Mouse (Mus musculus): Measurements from ENCODE around the gene Kalrn. TPM values are rescaled to one million over a fixed set of nuclear protein-coding genes. Genes with fewer than 3 reads are reported as not detected.

The Kalrn gene
- polyA plus RNA-seq, 1 experiment from 2014 or later: 2.8 TPM

DNA sequence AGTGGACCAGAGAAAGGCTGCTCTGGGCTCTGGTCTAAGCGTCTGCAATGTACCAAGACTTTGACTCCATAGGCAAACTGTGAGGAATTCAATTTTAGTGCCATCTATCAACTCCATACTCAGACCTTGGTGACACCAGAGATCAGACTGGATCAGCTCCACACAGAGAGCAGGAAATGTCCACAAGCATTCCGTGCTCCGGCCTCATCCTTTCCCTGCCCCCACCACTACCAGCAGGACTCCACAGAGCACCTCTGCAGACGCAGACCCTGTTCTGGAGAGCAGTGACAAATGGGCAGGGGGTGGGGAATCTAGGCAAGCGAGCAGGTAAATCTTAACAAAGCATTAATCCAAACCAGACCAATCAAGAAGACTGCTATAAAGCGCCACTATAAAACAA, 15.4 kb downstream of the Kalrn start:
- DNase-seq (ENCODE audit: low spot score): no peak

DNA sequence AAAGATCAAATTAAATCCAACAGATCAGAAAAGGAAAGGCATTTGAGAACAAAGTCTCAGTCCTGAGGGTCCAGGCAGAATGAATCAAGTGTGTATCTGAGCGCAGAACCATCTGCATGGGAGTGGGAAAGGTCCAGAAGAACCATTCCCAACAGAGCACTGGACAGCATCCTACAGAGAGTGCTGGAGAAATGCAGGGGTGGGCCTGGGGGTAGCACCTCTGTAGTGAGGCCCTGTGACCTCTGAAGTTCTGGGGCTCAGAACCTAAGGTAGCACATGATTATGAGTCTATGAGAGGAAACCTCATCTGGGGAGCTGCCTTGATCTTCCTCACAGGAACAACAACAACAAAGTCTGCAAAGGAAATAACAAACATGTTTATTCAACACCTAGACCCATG, 20.6 kb downstream of the Kalrn start:
- DNase-seq (ENCODE audit: low spot score): no peak

GRCm38 (mm10) chr16:34549470-34549999, 23.8 kb downstream of the Kalrn start:
- DNase-seq (ENCODE audit: low spot score): no peak

- DNase-seq (ENCODE audit: low spot score): no peak
These were observed 26.4 kb downstream of the Kalrn start for GRCm38 (mm10) chr16:34546805-34547509.

- no peak for DNase-seq (ENCODE audit: low spot score)
These were observed 29.6 kb downstream of the Kalrn start for GRCm38 (mm10) chr16:34543754-34544153.

DNA sequence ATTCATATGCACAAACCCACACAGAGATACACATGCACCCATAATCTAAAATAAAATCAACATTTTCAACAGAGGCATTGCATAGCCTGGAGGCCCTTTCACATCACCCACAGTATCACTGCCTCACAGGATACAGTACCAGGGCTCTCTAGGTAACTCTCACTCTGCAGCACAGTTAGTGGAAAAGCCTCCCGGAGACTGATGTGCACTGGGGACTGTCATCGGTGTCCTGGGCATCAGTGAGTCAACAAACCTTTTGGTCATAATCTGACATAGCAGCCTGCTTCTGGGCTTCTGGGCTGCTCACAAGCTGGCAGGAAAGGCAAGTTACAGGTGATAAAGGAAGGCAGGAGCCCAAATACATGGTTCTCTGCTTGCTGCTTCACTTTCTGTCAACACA, 31.0 kb downstream of the Kalrn start:
- no peak for DNase-seq (ENCODE audit: low spot score)

DNA sequence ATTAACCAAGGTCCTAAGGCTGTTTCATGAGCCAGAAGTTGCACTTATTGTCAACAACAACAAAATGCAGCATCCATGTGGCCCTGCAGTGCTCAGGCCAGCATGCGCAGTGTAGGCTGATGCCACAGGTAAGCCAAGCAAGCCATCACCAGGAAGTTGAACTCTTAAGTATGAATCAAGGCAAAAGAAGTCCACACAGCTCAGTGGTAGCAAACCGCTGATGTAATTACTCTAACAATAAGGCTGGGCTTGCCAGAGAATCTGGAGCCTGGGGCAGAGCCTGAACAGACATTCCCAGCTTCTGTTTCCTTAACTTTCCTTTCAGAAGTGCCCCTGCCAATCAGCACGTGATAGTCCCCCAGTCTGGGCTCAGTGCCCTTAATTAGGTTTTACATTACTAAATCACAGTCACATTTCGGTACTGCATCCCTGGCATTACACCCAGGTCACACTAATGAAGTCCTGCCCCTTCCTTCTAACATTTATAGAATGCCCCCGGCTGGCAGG, 34.6 kb downstream of the Kalrn start:
- DNase-seq (ENCODE audit: low spot score): no peak

- no peak for DNase-seq (ENCODE audit: low spot score)
These were observed 37.0 kb downstream of the Kalrn start for GRCm38 (mm10) chr16:34536300-34536699.

DNA sequence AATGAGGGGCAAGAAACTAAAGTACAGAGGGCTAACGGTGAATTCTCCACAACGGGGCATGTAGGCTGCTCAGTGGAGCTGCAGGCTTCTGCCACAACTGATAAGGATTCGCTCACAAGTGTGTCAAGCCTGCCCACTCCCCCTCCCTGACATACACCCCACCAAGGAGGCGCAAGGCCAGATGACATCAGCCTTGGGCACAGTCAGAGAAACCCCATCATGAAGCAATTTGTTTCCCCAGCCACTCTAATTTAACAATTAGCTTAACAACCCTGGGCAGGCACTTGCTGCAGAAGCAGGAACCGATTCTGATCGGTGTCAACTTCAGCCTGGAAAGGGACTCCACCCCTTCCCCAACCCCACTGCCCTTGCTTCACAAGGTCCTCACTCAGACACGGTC, 38.2 kb downstream of the Kalrn start:
- DNase-seq (ENCODE audit: low spot score): no peak

DNA sequence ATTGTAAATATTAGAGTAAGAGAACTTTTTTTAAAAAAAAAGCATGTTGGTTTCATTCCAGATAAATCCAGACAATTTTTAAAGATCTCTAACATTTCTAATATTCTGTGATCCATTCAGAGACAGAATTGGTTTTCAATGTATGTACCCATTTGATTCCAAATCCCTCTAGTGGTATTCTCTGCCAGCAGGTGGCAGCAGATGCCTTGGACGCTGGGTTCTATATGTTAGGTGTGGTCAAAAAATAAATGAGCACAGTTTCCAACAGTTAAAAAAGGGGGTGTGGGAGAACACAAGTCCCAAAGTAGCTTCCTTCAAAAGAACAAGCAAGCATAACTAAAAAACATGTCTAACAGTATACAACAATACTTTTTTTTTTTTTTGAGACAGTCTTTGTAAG, 41.8 kb downstream of the Kalrn start:
- no peak for DNase-seq (ENCODE audit: low spot score)

- no peak for DNase-seq (ENCODE audit: low spot score)
These were observed 43.3 kb downstream of the Kalrn start for GRCm38 (mm10) chr16:34530029-34530428.

DNA sequence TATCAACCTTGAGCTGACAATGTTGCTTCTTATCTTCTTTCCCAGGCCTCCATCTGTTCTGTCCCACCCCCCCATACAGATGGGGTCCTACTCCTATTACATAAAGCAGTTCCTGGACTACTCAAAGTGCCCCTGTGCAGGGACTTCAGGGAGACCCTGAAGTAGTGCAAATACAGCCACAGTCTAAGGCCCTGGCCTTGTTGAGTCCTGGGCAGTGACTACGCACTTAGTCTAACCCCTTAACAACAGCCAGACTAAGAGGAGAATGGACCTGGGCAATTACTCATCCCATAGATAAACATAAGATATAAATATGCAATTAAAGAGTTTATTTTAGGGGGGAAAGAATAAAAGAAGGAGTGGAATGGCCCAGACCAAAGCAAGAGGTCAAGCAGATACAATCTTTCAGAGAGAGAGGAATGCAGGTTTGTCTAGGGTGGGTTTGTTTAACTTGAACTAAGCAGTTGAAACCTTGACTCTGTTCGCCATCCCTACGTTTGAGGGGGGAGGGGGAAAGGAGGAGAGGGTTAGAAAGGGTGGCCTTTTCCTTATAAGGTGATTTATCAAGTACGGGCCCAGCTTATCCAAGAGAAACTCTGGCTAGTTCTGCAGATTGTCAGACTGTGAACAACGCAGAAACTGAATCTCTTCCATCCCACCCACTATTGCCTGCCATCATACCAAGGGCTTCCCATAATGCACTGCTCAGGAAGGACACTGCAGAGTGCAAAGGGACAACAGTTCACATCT, 44.9 kb downstream of the Kalrn start:
- no peak for DNase-seq (ENCODE audit: low spot score)

- DNase-seq (ENCODE audit: low spot score): no peak
These were observed 47.0 kb downstream of the Kalrn start for GRCm38 (mm10) chr16:34526378-34526777.

DNA sequence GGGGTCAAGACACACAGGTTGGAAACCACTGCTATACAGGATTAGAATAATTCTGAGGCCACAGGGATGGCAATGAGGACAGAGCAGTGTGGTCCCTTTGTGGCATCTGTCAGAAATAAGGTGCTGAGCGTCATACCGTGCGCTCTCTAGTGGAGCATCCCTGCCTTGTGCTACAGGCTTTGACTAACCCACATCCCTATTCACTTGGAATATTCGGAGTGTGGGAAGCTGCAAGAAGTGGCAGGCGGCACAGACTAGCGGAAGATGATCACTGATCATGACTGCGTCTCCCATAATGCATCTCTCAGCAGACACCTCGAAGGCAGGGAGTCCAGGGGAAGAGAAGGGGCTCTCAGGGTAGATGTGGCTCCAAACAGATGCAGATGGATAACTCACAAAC, 47.5 kb downstream of the Kalrn start:
- DNase-seq (ENCODE audit: low spot score): no peak

- DNase-seq (ENCODE audit: low spot score): no peak
These were observed 48.1 kb downstream of the Kalrn start for GRCm38 (mm10) chr16:34525205-34525604.

DNA sequence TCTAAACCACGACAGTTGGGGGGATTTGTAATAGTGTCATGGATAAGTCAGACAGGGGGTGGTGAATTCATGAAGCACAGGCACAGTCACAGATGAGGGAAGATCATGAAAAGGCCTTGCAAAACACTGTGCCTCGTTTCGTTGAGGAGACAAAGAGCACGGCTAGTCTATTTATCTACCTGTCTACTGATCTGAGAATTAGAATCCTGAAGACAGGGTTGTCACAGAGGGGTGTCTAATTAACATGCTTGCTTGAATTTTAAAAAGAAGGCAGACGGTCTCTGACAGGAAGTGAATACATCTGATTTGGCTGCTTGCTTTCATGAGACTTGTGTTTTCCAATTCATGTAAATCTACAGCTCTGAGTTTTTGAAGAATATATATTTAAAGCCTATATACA, 52.3 kb downstream of the Kalrn start:
- DNase-seq (ENCODE audit: low spot score): no peak

DNA sequence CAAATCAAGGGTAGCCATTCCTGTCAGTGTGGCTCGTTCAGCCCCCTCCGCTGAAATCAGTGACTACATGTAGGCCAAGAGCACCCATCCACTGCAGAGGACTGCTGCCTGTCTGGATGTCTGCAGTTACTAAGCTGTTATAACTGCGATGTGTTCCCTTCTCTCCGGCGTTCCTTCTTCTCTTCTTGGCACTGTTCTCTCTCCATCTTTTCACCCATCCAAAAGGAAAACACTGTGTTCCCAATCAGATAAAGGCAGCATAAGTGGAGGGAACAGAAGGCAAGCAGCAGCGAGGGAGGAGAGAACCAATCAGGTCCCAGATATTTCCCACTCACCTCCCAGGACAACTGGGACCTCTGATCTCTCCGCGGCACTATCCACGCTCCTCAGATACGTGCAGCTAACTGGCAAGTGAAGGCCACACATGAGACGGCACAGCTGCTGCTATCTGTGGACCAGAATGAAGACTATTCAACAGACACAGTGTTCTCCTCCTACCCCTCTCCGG, 56.4 kb downstream of the Kalrn start:
- DNase-seq (ENCODE audit: low spot score): no peak

- DNase-seq (ENCODE audit: low spot score): no peak
These were observed 57.8 kb downstream of the Kalrn start for GRCm38 (mm10) chr16:34515485-34515884.

DNA sequence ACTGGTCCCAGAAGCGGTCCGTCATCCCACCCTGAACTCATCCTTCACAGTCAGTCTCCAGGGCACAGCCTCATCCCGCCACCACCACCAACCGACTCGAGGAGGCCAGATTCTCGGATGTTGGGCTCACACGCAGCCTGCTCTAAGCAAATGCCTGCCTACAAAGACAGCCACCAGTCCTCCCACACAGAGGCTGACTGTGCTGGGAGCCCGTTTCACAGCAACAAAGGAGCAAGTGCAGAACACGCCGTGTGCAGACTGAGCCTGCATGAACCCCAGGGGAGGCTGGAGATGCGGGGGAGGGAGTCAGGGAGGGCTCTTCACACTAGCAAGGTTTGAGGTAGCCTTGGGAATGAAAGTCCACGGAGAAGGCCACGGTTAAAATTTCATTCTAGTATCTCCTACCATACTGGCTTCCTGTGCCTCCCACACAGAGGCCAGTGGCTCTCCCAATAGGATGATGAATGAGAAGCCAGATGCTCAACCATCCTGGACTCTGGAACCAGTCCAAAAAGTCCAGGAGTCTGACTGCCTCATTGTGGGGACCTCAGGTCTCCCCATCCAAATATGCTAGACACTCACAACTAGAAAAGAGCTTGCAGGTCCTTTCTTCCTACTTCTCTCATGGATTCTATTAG, 59.3 kb downstream of the Kalrn start:
- no peak for DNase-seq (ENCODE audit: low spot score)

DNA sequence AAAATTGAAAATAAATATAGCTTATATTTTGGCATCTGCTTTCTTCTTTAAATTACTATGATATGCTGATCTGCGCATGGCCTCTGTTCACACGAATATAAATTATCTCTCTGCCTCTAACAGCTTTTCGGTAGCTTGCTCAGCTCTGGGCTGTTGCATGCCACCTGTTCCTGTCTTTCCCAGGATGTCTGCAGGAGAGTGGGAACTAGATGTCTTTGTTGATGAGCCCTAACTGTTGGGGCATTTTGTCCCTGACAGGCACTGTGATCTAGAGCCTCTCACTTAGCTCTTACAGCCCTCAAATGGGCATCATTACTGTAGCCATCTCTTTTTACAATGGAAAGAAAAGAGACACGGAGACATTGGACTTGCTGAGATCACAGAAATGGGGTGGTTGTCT, 61.0 kb downstream of the Kalrn start:
- DNase-seq (ENCODE audit: low spot score): no peak

GRCm38 (mm10) chr16:34508125-34508524, 65.2 kb downstream of the Kalrn start:
- DNase-seq (ENCODE audit: low spot score): no peak

DNA sequence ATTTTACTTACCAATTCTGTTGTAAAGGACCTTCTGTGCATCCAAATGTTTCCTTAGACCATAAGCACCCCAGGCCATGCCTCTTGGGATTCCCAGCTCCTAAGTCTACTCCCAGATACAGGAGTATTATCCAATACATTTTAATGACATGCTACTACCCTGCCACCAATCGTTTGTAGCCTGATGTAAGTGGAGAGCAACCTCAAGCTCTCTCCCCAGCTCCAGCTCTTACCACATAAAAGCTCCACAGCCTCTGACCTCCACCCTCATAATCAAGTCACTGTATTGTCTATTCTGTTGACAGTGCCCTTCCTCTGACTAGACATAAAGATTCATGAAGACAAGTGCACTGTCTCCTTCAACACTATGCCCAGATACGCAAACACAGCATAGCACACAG, 67.3 kb downstream of the Kalrn start:
- DNase-seq (ENCODE audit: low spot score): no peak

Measured in thymus, postnatal 0 days (tissue).